Mouse (Mus musculus): ENCODE data around the gene Miox. TPM values are rescaled to one million over a fixed set of nuclear protein-coding genes. Genes with fewer than 3 reads are reported as not detected.

The Miox gene
- polyA plus RNA-seq (2014; fragmentation: Nextera tagmentation; extraction: Ambion mirVana) = not detected in 2 replicates

DNA sequence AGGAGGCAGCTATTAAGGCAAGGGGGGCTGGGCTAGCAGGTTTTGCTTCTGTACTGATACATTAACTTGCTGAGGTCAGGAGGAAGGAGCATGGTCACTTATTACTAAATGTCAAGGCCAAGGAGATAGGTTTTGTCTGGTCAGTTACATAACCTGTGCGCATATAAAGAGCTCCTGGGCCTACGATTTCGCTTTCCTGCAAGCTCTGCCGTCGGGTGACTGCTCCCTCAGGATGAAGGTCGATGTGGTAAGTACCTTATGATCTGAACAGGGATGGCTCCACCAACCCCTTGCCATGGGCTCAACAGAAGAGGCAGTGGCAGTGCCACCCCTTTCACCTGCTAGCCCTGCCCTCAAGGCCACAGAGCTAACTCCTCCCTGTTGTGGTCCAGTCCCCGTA, at the start of gene Miox:
TSS of gene Miox (plus strand) at position 128 of the 400 bp plus-strand sequence.
- no peaks in the 10 kb centered on the region for H3K36me3 ChIP-seq (ENCODE audit: insufficient read depth)
- no peak within 1 kb of the TSS for H3K4me3 ChIP-seq (ENCODE audit: low read depth, low read length)
- H3K9me3 ChIP-seq (ENCODE audit: low read depth, low read length) = no peaks in the 10 kb centered on the region
- H3K27ac ChIP-seq (ENCODE audit: low read depth) = no peak within 1 kb of the TSS
- no peak for TF ChIP-seq CTCF (IDR thresholded peaks at IDR 0.05; ENCODE audit: low read depth)
- no peaks in the 10 kb centered on the region for H3K4me1 ChIP-seq (ENCODE audit: insufficient read depth)
- H3K4me2 ChIP-seq = no peak within 1 kb of the TSS
- no peak for DNase-seq
- H3K27me3 ChIP-seq (ENCODE audit: insufficient read depth, low read length) = no peaks in the 10 kb centered on the region
- H3K9ac ChIP-seq = no peak within 1 kb of the TSS
- ATAC-seq (ENCODE audit: insufficient read depth) = no peak
- WGBS = 85% methylated on average over 7 of the region's 7 CpGs

DNA sequence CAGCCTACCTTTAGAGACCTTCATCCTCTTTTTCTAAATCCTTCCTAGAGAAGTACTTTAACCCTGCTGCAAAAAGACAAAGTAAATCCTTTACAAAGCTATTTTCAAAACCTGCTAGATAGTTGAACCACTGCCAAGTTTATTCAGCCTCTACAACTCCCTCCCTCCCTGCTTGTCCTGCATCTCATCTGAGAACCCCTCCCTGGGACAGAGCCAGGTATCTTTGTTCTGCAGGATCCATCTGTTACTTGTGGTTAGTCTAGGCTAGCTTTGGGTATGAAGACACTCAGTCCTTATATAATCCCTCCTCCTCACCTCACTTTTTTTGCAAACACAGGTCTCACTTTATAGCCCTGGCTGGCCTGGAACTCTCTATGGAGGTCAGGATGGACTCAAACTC, 49.2 kb upstream of the Miox start:
- no peak for ATAC-seq (ENCODE audit: insufficient read depth)
- Histone ChIP-seq H3K36me3 (ENCODE audit: insufficient read depth) (peaks cover 81% of the 10 kb centered on the region), H3K27ac (ENCODE audit: low read depth) (no peak overlapping the region), H3K27me3 (ENCODE audit: insufficient read depth, low read length) (no peaks in the 10 kb centered on the region), H3K4me3 (ENCODE audit: low read depth, low read length) (no peak overlapping the region), H3K9me3 (ENCODE audit: low read depth, low read length) (no peaks in the 10 kb centered on the region), H3K4me1 (ENCODE audit: insufficient read depth) (no peaks in the 10 kb centered on the region), H3K4me2 (no peak overlapping the region), H3K9ac (no peak overlapping the region)
- no peak for TF ChIP-seq CTCF (IDR thresholded peaks at IDR 0.05; ENCODE audit: low read depth)
- peak; percentile 24 for DNase-seq

DNA sequence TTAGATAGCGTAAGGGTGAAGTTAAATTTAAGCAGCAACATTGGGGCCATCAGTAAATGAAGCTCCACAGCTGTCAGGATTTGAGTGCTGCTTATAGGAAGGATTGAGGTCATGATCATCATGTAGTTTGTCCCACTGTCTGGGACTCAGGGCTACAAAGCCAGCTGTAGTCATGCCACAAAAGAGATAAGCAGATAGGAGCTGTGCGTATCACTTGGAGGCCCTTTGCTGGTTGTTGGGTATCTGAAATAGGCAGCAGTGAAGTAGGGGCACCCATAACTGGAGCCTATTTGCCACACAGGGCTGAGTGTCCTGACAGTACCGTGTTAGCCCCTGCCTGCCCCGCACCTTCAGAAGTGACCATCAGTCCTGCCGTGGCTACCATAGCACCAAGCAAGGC, 48.7 kb upstream of the Miox start:
- Histone ChIP-seq H3K27ac (ENCODE audit: low read depth) (no peak overlapping the region), H3K27me3 (ENCODE audit: insufficient read depth, low read length) (no peaks in the 10 kb centered on the region), H3K36me3 (ENCODE audit: insufficient read depth) (peaks cover 81% of the 10 kb centered on the region), H3K9me3 (ENCODE audit: low read depth, low read length) (no peaks in the 10 kb centered on the region), H3K9ac (no peak overlapping the region), H3K4me2 (no peak overlapping the region), H3K4me1 (ENCODE audit: insufficient read depth) (no peaks in the 10 kb centered on the region), H3K4me3 (ENCODE audit: low read depth, low read length) (no peak overlapping the region)
- no peak for TF ChIP-seq CTCF (IDR thresholded peaks at IDR 0.05; ENCODE audit: low read depth)
- ATAC-seq (ENCODE audit: insufficient read depth) (no peak), DNase-seq (no peak)
- WGBS = 88% methylated on average over 5 of the region's 5 CpGs

DNA sequence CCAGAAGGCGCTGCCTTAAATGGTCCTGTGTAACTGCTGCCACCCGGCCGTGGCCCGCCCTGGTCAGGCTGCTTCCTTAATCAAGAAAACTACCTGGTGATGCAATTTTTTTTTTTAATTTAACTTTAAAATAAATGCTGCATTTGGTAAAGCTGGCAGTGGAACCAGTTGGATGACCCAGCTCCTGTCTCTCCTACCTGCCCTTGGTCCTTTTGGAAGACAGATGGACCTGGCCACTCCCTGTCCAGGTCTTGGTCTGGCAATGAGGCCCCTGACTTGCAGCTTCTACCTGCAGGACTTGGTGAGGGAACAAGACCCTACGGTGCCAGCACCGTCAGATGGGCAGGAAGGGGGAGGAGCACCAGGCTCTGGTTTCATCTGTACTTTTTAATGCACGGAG, 48.1 kb upstream of the Miox start:
- Histone ChIP-seq H3K27me3 (ENCODE audit: insufficient read depth, low read length) (no peaks in the 10 kb centered on the region), H3K4me2 (no peak overlapping the region), H3K4me3 (ENCODE audit: low read depth, low read length) (no peak overlapping the region), H3K36me3 (ENCODE audit: insufficient read depth) (peaks cover 81% of the 10 kb centered on the region), H3K9me3 (ENCODE audit: low read depth, low read length) (no peaks in the 10 kb centered on the region), H3K4me1 (ENCODE audit: insufficient read depth) (no peaks in the 10 kb centered on the region), H3K9ac (no peak overlapping the region), H3K27ac (ENCODE audit: low read depth) (no peak overlapping the region)
- ATAC-seq (ENCODE audit: insufficient read depth) (no peak), DNase-seq (no peak)
- no peak for TF ChIP-seq CTCF (IDR thresholded peaks at IDR 0.05; ENCODE audit: low read depth)
- 74% methylated on average over 7 of the region's 7 CpGs for WGBS

GRCm38 (mm10) chr15:89286582-89286981, 47.6 kb upstream of the Miox start:
- no peak overlapping the region for H3K4me3 ChIP-seq (ENCODE audit: low read depth, low read length)
- H3K36me3 ChIP-seq (ENCODE audit: insufficient read depth) = peaks cover 81% of the 10 kb centered on the region
- H3K27ac ChIP-seq (ENCODE audit: low read depth) = no peak overlapping the region
- H3K4me1 ChIP-seq (ENCODE audit: insufficient read depth) = no peaks in the 10 kb centered on the region
- H3K9me3 ChIP-seq (ENCODE audit: low read depth, low read length) = no peaks in the 10 kb centered on the region
- no peak overlapping the region for H3K4me2 ChIP-seq
- H3K9ac ChIP-seq = no peak overlapping the region
- ATAC-seq (ENCODE audit: insufficient read depth) (no peak), DNase-seq (no peak)
- no peak for TF ChIP-seq CTCF (IDR thresholded peaks at IDR 0.05; ENCODE audit: low read depth)
- no peaks in the 10 kb centered on the region for H3K27me3 ChIP-seq (ENCODE audit: insufficient read depth, low read length)
- WGBS = 87% methylated on average over 5 of the region's 5 CpGs

GRCm38 (mm10) chr15:89288227-89288767, 45.9 kb upstream of the Miox start:
- ATAC-seq (ENCODE audit: insufficient read depth) = no peak

GRCm38 (mm10) chr15:89289455-89289854, 44.7 kb upstream of the Miox start:
- Histone ChIP-seq H3K9ac (no peak overlapping the region), H3K4me3 (ENCODE audit: low read depth, low read length) (no peak overlapping the region), H3K36me3 (ENCODE audit: insufficient read depth) (peaks cover 89% of the 10 kb centered on the region), H3K27me3 (ENCODE audit: insufficient read depth, low read length) (no peaks in the 10 kb centered on the region), H3K4me2 (no peak overlapping the region), H3K9me3 (ENCODE audit: low read depth, low read length) (no peaks in the 10 kb centered on the region), H3K27ac (ENCODE audit: low read depth) (no peak overlapping the region), H3K4me1 (ENCODE audit: insufficient read depth) (no peaks in the 10 kb centered on the region)
- TF ChIP-seq CTCF (IDR thresholded peaks at IDR 0.05; ENCODE audit: low read depth) = no peak
- DNase-seq (no peak), ATAC-seq (ENCODE audit: insufficient read depth) (no peak)
- WGBS = 94% methylated on average over 11 of the region's 11 CpGs

More at GRCm38 (mm10) chr15:89288227-89288767, 45.9 kb upstream of the Miox start:
- no peak overlapping the region for H3K4me2 ChIP-seq
- H3K27me3 ChIP-seq (ENCODE audit: insufficient read depth, low read length) = no peaks in the 10 kb centered on the region
- 88% methylated on average over 23 of the region's 23 CpGs for WGBS
- no peak for DNase-seq
- H3K36me3 ChIP-seq (ENCODE audit: insufficient read depth) = peaks cover 81% of the 10 kb centered on the region
- TF ChIP-seq CTCF (IDR thresholded peaks at IDR 0.05; ENCODE audit: low read depth) = no peak
- no peak overlapping the region for H3K27ac ChIP-seq (ENCODE audit: low read depth)
- no peak overlapping the region for H3K9ac ChIP-seq
- H3K9me3 ChIP-seq (ENCODE audit: low read depth, low read length) = no peaks in the 10 kb centered on the region
- H3K4me1 ChIP-seq (ENCODE audit: insufficient read depth) = no peaks in the 10 kb centered on the region
- H3K4me3 ChIP-seq (ENCODE audit: low read depth, low read length) = no peak overlapping the region

DNA sequence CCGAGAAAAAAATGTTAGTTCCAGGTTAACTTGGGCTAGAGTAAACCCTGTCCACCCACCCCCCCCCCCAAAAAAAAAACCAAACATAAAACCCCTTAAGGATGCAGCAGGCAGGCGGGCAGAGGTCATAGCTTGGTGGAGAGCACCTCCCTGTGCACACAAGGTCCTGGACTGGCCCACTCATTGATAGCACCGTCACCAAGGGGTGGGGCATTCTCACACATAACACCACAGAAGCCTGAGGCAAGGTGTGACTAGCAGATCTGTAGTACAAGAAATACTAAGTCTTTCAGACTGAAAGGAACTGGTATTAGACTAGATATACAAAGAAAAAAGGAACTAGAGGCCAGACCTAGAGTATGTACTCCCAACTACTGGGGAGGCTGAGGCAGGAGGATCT, 42.7 kb upstream of the Miox start:
- no peak for TF ChIP-seq CTCF (IDR thresholded peaks at IDR 0.05; ENCODE audit: low read depth)
- Histone ChIP-seq H3K9me3 (ENCODE audit: low read depth, low read length) (no peaks in the 10 kb centered on the region), H3K9ac (no peak overlapping the region), H3K27me3 (ENCODE audit: insufficient read depth, low read length) (no peaks in the 10 kb centered on the region), H3K4me1 (ENCODE audit: insufficient read depth) (peaks cover under 1% of the 10 kb centered on the region; the same call in 1 of the 2 replicates), H3K27ac (ENCODE audit: low read depth) (no peak overlapping the region), H3K4me2 (no peak overlapping the region), H3K4me3 (ENCODE audit: low read depth, low read length) (no peak overlapping the region), H3K36me3 (ENCODE audit: insufficient read depth) (peaks cover 98% of the 10 kb centered on the region)
- 85% methylated on average over 3 of the region's 3 CpGs for WGBS
- DNase-seq (no peak), ATAC-seq (ENCODE audit: insufficient read depth) (no peak)

Measured in lung, embryonic 14.5 days (tissue).